Mouse (Mus musculus): ENCODE data around the gene Hspa5. TPM values are rescaled to one million over a fixed set of nuclear protein-coding genes. Genes with fewer than 3 reads are reported as not detected.

Hspa5 gene
- total RNA-seq, 1 experiment, result 1,484 TPM

DNA sequence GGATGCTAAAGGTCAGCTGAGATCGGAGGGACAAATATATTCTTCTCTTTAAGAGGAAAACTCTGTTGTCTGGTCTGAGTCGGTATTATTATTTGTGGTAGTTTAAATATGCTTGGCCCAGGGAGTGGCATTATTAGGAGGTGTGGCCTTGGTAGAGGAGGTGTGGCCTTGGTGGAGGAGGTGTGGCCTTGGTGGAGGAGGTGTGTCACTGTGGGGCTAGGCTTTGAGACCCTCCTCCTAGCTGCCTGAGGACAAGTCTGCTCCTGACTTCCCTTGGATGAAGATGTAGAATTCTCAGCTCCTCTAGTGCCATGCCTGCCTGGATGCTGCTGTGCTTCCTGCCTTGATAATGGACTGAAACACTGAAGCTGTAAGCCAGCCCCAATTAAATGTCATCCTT, 22.7 kb downstream of the Hspa5 start:
- H3K27ac ChIP-seq (ENCODE audit: insufficient read depth, low read depth, low read length, poor library complexity, severe bottlenecking), result no peak overlapping the region
- H3K9ac ChIP-seq (ENCODE audit: insufficient read depth, low read depth, low read length, poor library complexity, severe bottlenecking), result no peak overlapping the region
- no peaks in the 10 kb centered on the region for H3K9me3 ChIP-seq (ENCODE audit: control insufficient read depth, insufficient read depth, low read depth, low read length)
- in situ Hi-C loops (cut with MboI; ENCODE audit: low sequenced_read_pairs in 2 of 2, unreplicated experiment in 2 of 2), result no loop called here
- H3K4me3 ChIP-seq (ENCODE audit: insufficient read depth in 1 of 2, low read depth in 1 of 2, low read length in 2 of 2, poor library complexity in 1 of 2, severe bottlenecking in 1 of 2), result no peak overlapping the region
- TF ChIP-seq ZNF384 (IDR thresholded peaks at IDR 0.05; ENCODE audit: low read depth, low read length), result no peak
- DNase-seq (ENCODE audit: low read depth, low spot score), result no peak
- no peaks in the 10 kb centered on the region for H3K4me1 ChIP-seq (ENCODE audit: control insufficient read depth in 2 of 2, insufficient read depth in 2 of 2, low read length in 2 of 2, poor library complexity in 1 of 2)
- peaks cover 4% of the 10 kb centered on the region; the same call in 1 of the 2 replicates for H3K36me3 ChIP-seq (ENCODE audit: control insufficient read depth, insufficient read depth, low read length, poor library complexity, severe bottlenecking)

DNA sequence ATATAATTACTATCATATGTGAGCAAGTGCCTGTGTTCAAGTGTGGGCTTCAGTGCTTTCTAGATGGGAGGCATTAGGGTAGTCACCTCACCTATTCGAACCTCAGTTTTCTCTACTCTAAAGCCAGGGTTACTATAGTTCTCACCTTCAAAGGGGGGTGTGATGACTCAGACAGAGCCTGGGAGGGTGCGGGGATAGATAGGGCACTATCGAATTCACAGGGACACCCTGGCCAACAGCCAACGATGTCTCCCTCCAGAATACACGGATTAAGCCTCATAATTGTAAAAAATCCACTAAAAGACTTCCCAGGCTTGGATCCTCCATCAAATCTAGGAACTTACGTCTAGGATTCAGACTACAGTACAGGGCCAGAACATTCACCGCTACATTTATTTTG, 23.7 kb downstream of the Hspa5 start:
- in situ Hi-C loops (cut with MboI; ENCODE audit: low sequenced_read_pairs in 2 of 2, unreplicated experiment in 2 of 2), result no loop called here
- no peak overlapping the region for H3K27ac ChIP-seq (ENCODE audit: insufficient read depth, low read depth, low read length, poor library complexity, severe bottlenecking)

DNA sequence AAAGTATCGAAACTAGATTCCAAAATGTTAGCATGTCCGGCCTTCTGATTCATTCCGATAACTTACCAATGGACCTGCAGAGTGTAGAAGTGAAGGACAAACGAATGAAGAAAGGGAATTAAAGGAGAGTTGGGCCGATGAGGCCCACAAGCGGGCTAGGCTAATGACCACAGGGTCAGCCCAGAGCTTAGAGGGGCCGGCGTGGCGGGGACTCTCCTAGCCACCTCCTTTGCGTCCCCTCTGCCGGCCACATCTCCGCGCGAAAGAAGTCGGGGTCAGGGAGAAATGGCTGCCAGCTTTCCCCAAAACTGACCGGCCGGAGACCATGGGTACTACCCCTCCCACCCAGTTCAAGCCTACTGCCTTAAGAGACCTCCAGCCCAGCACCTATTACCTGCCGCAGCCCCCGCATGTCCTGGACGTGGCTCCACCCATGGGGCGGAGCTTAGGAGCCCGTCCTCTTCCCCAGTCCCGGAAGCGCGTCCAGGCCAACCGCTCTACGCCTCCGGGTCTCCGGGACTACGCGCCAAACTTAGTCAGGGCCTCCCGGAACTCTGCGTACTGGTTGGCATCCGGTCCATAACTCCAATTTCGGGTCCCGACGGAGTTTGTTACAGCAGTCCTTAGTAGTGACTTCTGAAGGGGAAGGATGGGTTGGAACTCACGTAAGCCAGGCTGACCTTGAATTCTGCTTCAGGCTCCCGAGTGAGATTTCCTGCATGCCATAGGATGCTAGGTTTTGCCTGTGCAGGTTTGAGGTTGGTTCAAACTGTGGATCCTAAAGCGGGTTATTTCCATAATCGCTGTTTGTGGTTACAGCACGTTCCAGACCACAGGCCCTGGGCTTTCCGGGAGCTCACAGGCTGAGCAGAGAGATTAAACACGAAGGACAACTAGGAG, 27.8 kb downstream of the Hspa5 start, which contains the start of gene Rabepk:
TSS of gene Rabepk (minus strand) at position 556 of the 900 bp plus-strand sequence.
- H3K4me1 ChIP-seq (ENCODE audit: control insufficient read depth in 2 of 2, insufficient read depth in 2 of 2, low read length in 2 of 2, poor library complexity in 1 of 2), result no peaks in the 10 kb centered on the region
- peaks cover 4% of the 10 kb centered on the region; the same call in 1 of the 2 replicates for H3K36me3 ChIP-seq (ENCODE audit: control insufficient read depth, insufficient read depth, low read length, poor library complexity, severe bottlenecking)
- in situ Hi-C loops (cut with MboI; ENCODE audit: low sequenced_read_pairs in 2 of 2, unreplicated experiment in 2 of 2), result no loop called here
- peak within 1 kb of the TSS; percentile 83 for H3K9ac ChIP-seq (ENCODE audit: insufficient read depth, low read depth, low read length, poor library complexity, severe bottlenecking)
- peak within 1 kb of the TSS; percentile 79 to 88 for H3K4me3 ChIP-seq (ENCODE audit: insufficient read depth in 1 of 2, low read depth in 1 of 2, low read length in 2 of 2, poor library complexity in 1 of 2, severe bottlenecking in 1 of 2)
- TF ChIP-seq HCFC1 (IDR thresholded peaks at IDR 0.05; ENCODE audit: borderline replicate concordance, insufficient read depth, low read length) (peak; percentile 57; the same call in 1 of the 2 replicates), MAFK (IDR thresholded peaks at IDR 0.05; ENCODE audit: insufficient read depth, low read depth, low read length) (no peak), ZC3H11A (IDR thresholded peaks at IDR 0.05; ENCODE audit: borderline replicate concordance, low read depth, low read length) (no peak), ZNF384 (IDR thresholded peaks at IDR 0.05; ENCODE audit: low read depth, low read length) (no peak), CHD2 (IDR thresholded peaks at IDR 0.05; ENCODE audit: low read depth, low read length) (no peak)
- no peaks in the 10 kb centered on the region for H3K9me3 ChIP-seq (ENCODE audit: control insufficient read depth, insufficient read depth, low read depth, low read length)
- peak; percentile 82 for DNase-seq (ENCODE audit: low read depth, low spot score)
- H3K27ac ChIP-seq (ENCODE audit: insufficient read depth, low read depth, low read length, poor library complexity, severe bottlenecking), result 0 out of 2 replicates have a peak within 1 kb of the TSS, but pooled peaks have one; percentile 14

More for the DNA sequence above, 23.7 kb downstream of the Hspa5 start:
- DNase-seq (ENCODE audit: low read depth, low spot score), result no peak
- no peak overlapping the region for H3K9ac ChIP-seq (ENCODE audit: insufficient read depth, low read depth, low read length, poor library complexity, severe bottlenecking)
- TF ChIP-seq HCFC1 (IDR thresholded peaks at IDR 0.05; ENCODE audit: borderline replicate concordance, insufficient read depth, low read length), result no peak
- no peak for TF ChIP-seq ZC3H11A (IDR thresholded peaks at IDR 0.05; ENCODE audit: borderline replicate concordance, low read depth, low read length)
- no peak for TF ChIP-seq CHD2 (IDR thresholded peaks at IDR 0.05; ENCODE audit: low read depth, low read length)
- TF ChIP-seq ZNF384 (IDR thresholded peaks at IDR 0.05; ENCODE audit: low read depth, low read length), result no peak
- no peak for TF ChIP-seq MAFK (IDR thresholded peaks at IDR 0.05; ENCODE audit: insufficient read depth, low read depth, low read length)
- no peak overlapping the region for H3K4me3 ChIP-seq (ENCODE audit: insufficient read depth in 1 of 2, low read depth in 1 of 2, low read length in 2 of 2, poor library complexity in 1 of 2, severe bottlenecking in 1 of 2)
- H3K9me3 ChIP-seq (ENCODE audit: control insufficient read depth, insufficient read depth, low read depth, low read length), result no peaks in the 10 kb centered on the region
- no peaks in the 10 kb centered on the region for H3K4me1 ChIP-seq (ENCODE audit: control insufficient read depth in 2 of 2, insufficient read depth in 2 of 2, low read length in 2 of 2, poor library complexity in 1 of 2)
- H3K36me3 ChIP-seq (ENCODE audit: control insufficient read depth, insufficient read depth, low read length, poor library complexity, severe bottlenecking), result peaks cover 4% of the 10 kb centered on the region; the same call in 1 of the 2 replicates

DNA sequence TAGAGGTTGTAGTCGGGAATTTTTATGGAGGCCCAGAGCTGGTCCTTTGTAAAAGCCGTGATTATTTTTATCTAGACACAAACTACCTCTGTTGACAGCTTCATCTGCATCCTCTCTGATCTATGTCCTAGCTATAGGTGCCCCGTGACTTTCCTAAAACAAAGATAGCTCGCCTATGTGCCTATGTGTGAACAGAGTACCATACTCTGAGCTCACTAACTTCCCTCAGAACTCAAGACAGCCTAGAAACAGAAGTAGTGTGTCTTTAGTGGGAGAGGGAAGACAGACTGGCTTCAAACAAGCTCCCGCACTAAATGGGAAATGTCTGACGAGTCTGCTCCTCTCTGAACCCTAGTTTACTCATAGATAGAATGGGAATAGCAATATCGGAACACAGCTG, 28.6 kb downstream of the Hspa5 start:
- no peak overlapping the region for H3K9ac ChIP-seq (ENCODE audit: insufficient read depth, low read depth, low read length, poor library complexity, severe bottlenecking)
- no peak for TF ChIP-seq ZC3H11A (IDR thresholded peaks at IDR 0.05; ENCODE audit: borderline replicate concordance, low read depth, low read length)
- TF ChIP-seq CHD2 (IDR thresholded peaks at IDR 0.05; ENCODE audit: low read depth, low read length), result no peak
- no peak for TF ChIP-seq ZNF384 (IDR thresholded peaks at IDR 0.05; ENCODE audit: low read depth, low read length)
- TF ChIP-seq HCFC1 (IDR thresholded peaks at IDR 0.05; ENCODE audit: borderline replicate concordance, insufficient read depth, low read length), result no peak
- no peak for TF ChIP-seq MAFK (IDR thresholded peaks at IDR 0.05; ENCODE audit: insufficient read depth, low read depth, low read length)
- H3K4me3 ChIP-seq (ENCODE audit: insufficient read depth in 1 of 2, low read depth in 1 of 2, low read length in 2 of 2, poor library complexity in 1 of 2, severe bottlenecking in 1 of 2), result peak overlapping the region in 1 of 2 experiments; percentile 88; a peak in 2 of 4 replicates
- in situ Hi-C loops (cut with MboI; ENCODE audit: low sequenced_read_pairs in 2 of 2, unreplicated experiment in 2 of 2), result no loop called here
- peaks cover 4% of the 10 kb centered on the region for H3K36me3 ChIP-seq (ENCODE audit: control insufficient read depth, insufficient read depth, low read length, poor library complexity, severe bottlenecking)
- H3K27ac ChIP-seq (ENCODE audit: insufficient read depth, low read depth, low read length, poor library complexity, severe bottlenecking), result no peak overlapping the region
- no peaks in the 10 kb centered on the region for H3K9me3 ChIP-seq (ENCODE audit: control insufficient read depth, insufficient read depth, low read depth, low read length)
- no peak for DNase-seq (ENCODE audit: low read depth, low spot score)
- H3K4me1 ChIP-seq (ENCODE audit: control insufficient read depth in 2 of 2, insufficient read depth in 2 of 2, low read length in 2 of 2, poor library complexity in 1 of 2), result no peaks in the 10 kb centered on the region
